Mouse (Mus musculus): Measurements from ENCODE around the gene Sprr2a3. TPM values are rescaled to one million over a fixed set of nuclear protein-coding genes. Genes with fewer than 3 reads are reported as not detected.

Sprr2a3 gene
- polyA plus RNA-seq, 1 experiment: 4.7 TPM

DNA sequence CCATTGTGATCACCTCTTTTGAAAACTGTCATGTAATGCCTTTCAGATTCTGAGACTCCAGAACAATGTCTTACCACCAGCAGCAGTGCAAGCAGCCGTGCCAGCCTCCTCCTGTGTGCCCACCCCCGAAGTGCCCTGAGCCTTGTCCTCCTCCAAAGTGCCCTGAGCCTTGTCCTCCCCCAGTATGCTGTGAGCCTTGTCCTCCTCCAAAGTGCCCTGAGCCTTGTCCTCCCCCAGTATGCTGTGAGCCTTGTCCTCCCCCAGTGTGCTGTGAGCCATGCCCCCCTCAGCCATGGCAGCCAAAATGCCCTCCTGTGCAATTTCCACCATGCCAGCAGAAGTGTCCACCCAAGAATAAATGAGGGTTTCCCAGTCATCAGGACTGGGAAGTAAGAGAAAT lies 32.2 kb downstream of the Sprr2a3 start:
- DNase-seq: no peak
- no peak overlapping the region for H3K4me3 ChIP-seq (ENCODE audit: insufficient read depth, low read depth, low read length)
- WGBS: 27% methylated on average over 2 of the region's 2 CpGs
- H3K4me1 ChIP-seq (ENCODE audit: control insufficient read depth, insufficient read depth, low read length): no peaks in the 10 kb centered on the region
- no peaks in the 10 kb centered on the region for H3K36me3 ChIP-seq (ENCODE audit: control insufficient read depth, insufficient read depth, low read length)
- no peak overlapping the region for H3K27ac ChIP-seq (ENCODE audit: insufficient read depth, low read depth, low read length)
- no peak for TF ChIP-seq POLR2A (IDR thresholded peaks at IDR 0.05; ENCODE audit: low read depth, low read length)
- TF ChIP-seq CTCF (conservative IDR thresholded peaks at IDR 0.05; ENCODE audit: insufficient read depth, insufficient read length, low read depth, low read length): no peak
- H3K27me3 ChIP-seq (replicated peaks; ENCODE audit: control insufficient read depth, insufficient read depth, low read length): no peaks in the 10 kb centered on the region

DNA sequence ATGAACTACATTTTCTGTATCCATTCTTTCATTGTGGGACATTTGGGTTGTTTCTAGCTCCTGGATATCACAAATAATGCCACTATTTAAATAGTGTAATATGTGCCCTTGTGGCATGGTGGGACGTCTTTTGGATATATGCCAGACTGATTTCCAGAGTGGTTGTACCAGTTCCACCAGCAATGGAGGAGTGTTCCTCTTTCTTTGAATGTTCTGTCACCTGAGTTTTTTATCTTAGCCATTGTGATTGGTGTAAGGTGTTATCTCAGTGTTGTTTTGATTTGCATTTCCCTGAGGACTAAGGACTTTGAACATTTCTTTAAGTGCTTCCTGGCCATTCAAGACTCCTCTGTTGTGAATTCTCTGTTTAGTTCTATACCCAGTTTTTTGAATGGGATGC lies 51.1 kb downstream of the Sprr2a3 start:
- Histone ChIP-seq H3K4me1 (ENCODE audit: control insufficient read depth, insufficient read depth, low read length) (no peaks in the 10 kb centered on the region), H3K27ac (ENCODE audit: insufficient read depth, low read depth, low read length) (no peak overlapping the region), H3K4me3 (ENCODE audit: insufficient read depth, low read depth, low read length) (no peak overlapping the region), H3K27me3 (replicated peaks; ENCODE audit: control insufficient read depth, insufficient read depth, low read length) (no peaks in the 10 kb centered on the region), H3K36me3 (ENCODE audit: control insufficient read depth, insufficient read depth, low read length) (no peaks in the 10 kb centered on the region)
- DNase-seq: no peak
- 68% methylated on average over 1 of the region's 1 CpGs for WGBS
- no peak for TF ChIP-seq POLR2A (IDR thresholded peaks at IDR 0.05; ENCODE audit: low read depth, low read length)
- no peak for TF ChIP-seq CTCF (conservative IDR thresholded peaks at IDR 0.05; ENCODE audit: insufficient read depth, insufficient read length, low read depth, low read length)

DNA sequence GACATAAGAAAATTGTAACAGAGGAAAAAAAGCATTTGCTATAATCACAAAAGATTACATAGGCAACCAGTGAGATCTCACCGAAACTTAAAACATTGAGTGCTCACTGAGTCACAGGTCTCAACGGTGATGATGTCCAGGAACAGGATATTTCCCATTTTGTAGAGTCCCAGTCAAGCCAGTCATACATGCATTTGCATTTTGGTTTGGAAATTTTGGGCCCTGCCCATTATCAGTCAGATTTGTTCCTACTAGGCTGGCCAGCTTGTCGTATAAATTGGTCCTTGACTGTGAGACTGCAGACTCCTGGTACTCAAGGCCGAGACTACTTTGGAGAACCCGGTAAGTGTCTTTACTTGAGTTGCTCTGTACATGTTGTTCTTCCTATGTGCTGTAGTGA lies 53.6 kb downstream of the Sprr2a3 start, which contains the start of gene Sprr2d:
TSS of gene Sprr2d (plus strand) at position 301 of the 400 bp plus-strand sequence.
- H3K27ac ChIP-seq (ENCODE audit: insufficient read depth, low read depth, low read length): no peak within 1 kb of the TSS
- no peaks in the 10 kb centered on the region for H3K4me1 ChIP-seq (ENCODE audit: control insufficient read depth, insufficient read depth, low read length)
- H3K27me3 ChIP-seq (replicated peaks; ENCODE audit: control insufficient read depth, insufficient read depth, low read length): no peaks in the 10 kb centered on the region
- no peak within 1 kb of the TSS for H3K4me3 ChIP-seq (ENCODE audit: insufficient read depth, low read depth, low read length)
- TF ChIP-seq CTCF (conservative IDR thresholded peaks at IDR 0.05; ENCODE audit: insufficient read depth, insufficient read length, low read depth, low read length): no peak
- TF ChIP-seq POLR2A (IDR thresholded peaks at IDR 0.05; ENCODE audit: low read depth, low read length): no peak
- no peaks in the 10 kb centered on the region for H3K36me3 ChIP-seq (ENCODE audit: control insufficient read depth, insufficient read depth, low read length)
- DNase-seq: no peak
- WGBS: 92% methylated on average over 5 of the region's 5 CpGs

Other genes with a start within 250 kb of the Sprr2a3 start
- 0.17 and 0.19 TPM in 2 replicates for gene Lor, start 202.3 kb upstream of the Sprr2a3 start, polyA plus RNA-seq (2012; rRNA removed)
- not detected in 2 replicates for gene Prr9, start 161.5 kb upstream of the Sprr2a3 start, polyA plus RNA-seq (2012; rRNA removed)
- gene Lelp1, start 142.7 kb upstream of the Sprr2a3 start, polyA plus RNA-seq (2012; rRNA removed): 0.15 TPM in 1 of 2 replicates, not detected in the other
- 0.62 and 0.66 TPM in 2 replicates for gene Sprr2a1, start 69.6 kb upstream of the Sprr2a3 start, polyA plus RNA-seq (2012; rRNA removed)
- 83.9 and 143 TPM in 2 replicates for gene Sprr2a2, start 69.5 kb upstream of the Sprr2a3 start, polyA plus RNA-seq (2012; rRNA removed)
- not detected in 2 replicates for gene Sprr2b, start 31.2 kb downstream of the Sprr2a3 start, polyA plus RNA-seq (2012; rRNA removed)
- gene Sprr2d, start 53.7 kb downstream of the Sprr2a3 start, polyA plus RNA-seq (2012; rRNA removed): not detected in 2 replicates
- gene Sprr2e, start 66.7 kb downstream of the Sprr2a3 start, polyA plus RNA-seq (2012; rRNA removed): not detected in 2 replicates
- 0.25 and 0.54 TPM in 2 replicates for gene Sprr2f, start 79.8 kb downstream of the Sprr2a3 start, polyA plus RNA-seq (2012; rRNA removed)
- not detected in 2 replicates for gene Sprr2h, start 100.3 kb downstream of the Sprr2a3 start, polyA plus RNA-seq (2012; rRNA removed)
- gene Sprr2i, start 122.6 kb downstream of the Sprr2a3 start, polyA plus RNA-seq (2012; rRNA removed): not detected in 2 replicates
- not detected in 2 replicates for gene Sprr2j-ps, start 132.7 kb downstream of the Sprr2a3 start, polyA plus RNA-seq (2012; rRNA removed)
- 4.2 and 7.0 TPM in 2 replicates for gene Gm9774, start 144.0 kb downstream of the Sprr2a3 start, polyA plus RNA-seq (2012; rRNA removed)
- not detected in 2 replicates for gene Sprr2k, start 147.2 kb downstream of the Sprr2a3 start, polyA plus RNA-seq (2012; rRNA removed)
- not detected in 2 replicates for gene Sprr1b, start 153.4 kb downstream of the Sprr2a3 start, polyA plus RNA-seq (2012; rRNA removed)
- gene Sprr3, start 173.3 kb downstream of the Sprr2a3 start, polyA plus RNA-seq (2012; rRNA removed): not detected in 2 replicates
- 32.6 and 48.8 TPM in 2 replicates for gene Sprr1a, start 200.5 kb downstream of the Sprr2a3 start, polyA plus RNA-seq (2012; rRNA removed)
- not detected in 2 replicates for gene Sprr4, start 215.1 kb downstream of the Sprr2a3 start, polyA plus RNA-seq (2012; rRNA removed)
- not detected in 2 replicates for gene 2310046K23Rik, start 249.1 kb downstream of the Sprr2a3 start, polyA plus RNA-seq (2012; rRNA removed)